Mouse (Mus musculus): ENCODE results near the gene Kalrn. TPM values are rescaled to one million over a fixed set of nuclear protein-coding genes. Genes with fewer than 3 reads are reported as not detected.

Gene Kalrn
- polyA plus RNA-seq, 1 experiment from 2014 or later: 25.5 TPM

GRCm38 (mm10) chr16:33936885-33937284, 636.4 kb downstream of the Kalrn start:
- no peak for ATAC-seq (ENCODE audit: low FRiP score, low read depth)
- Histone ChIP-seq H3K36me3 (no peaks in the 10 kb centered on the region), H3K4me3 (no peak overlapping the region), H3K27me3 (replicated peaks) (no peaks in the 10 kb centered on the region), H3K9me3 (no peaks in the 10 kb centered on the region), H3K4me2 (replicated peaks) (no peak overlapping the region), H3K4me1 (peaks cover 10% of the 10 kb centered on the region), H3K27ac (no peak overlapping the region), H3K9ac (no peak overlapping the region)
- 95% methylated on average over 4 of the region's 4 CpGs for WGBS

GRCm38 (mm10) chr16:33935407-33935785, 637.9 kb downstream of the Kalrn start:
- H3K27ac ChIP-seq: no peak overlapping the region
- no peak for ATAC-seq (ENCODE audit: low FRiP score, low read depth)
- H3K9me3 ChIP-seq: no peaks in the 10 kb centered on the region
- H3K4me1 ChIP-seq: peaks cover 3% of the 10 kb centered on the region
- no peaks in the 10 kb centered on the region for H3K36me3 ChIP-seq
- 90% methylated on average over 6 of the region's 6 CpGs for WGBS
- no peaks in the 10 kb centered on the region for H3K27me3 ChIP-seq (replicated peaks)
- H3K4me3 ChIP-seq: no peak overlapping the region
- no peak overlapping the region for H3K4me2 ChIP-seq (replicated peaks)
- no peak overlapping the region for H3K9ac ChIP-seq

- Histone ChIP-seq H3K27ac (peak overlapping the region; percentile 12; the same call in 1 of the 2 replicates), H3K36me3 (no peaks in the 10 kb centered on the region), H3K4me3 (no peak overlapping the region), H3K4me1 (peaks cover 3% of the 10 kb centered on the region), H3K27me3 (replicated peaks) (no peaks in the 10 kb centered on the region), H3K9me3 (no peaks in the 10 kb centered on the region), H3K4me2 (replicated peaks) (no peak overlapping the region), H3K9ac (no peak overlapping the region)
- WGBS: 72% methylated on average over 5 of the region's 5 CpGs
- ATAC-seq (ENCODE audit: low FRiP score, low read depth): no peak
Observed at GRCm38 (mm10) chr16:33934701-33935406, 638.5 kb downstream of the Kalrn start.

- ATAC-seq (ENCODE audit: low FRiP score, low read depth): no peak
- H3K4me2 ChIP-seq (replicated peaks): no peak overlapping the region
- H3K9ac ChIP-seq: no peak overlapping the region
- H3K27me3 ChIP-seq (replicated peaks): no peaks in the 10 kb centered on the region
- no peaks in the 10 kb centered on the region for H3K9me3 ChIP-seq
- H3K27ac ChIP-seq: no peak overlapping the region
- WGBS: 94% methylated on average over 11 of the region's 11 CpGs
- peaks cover 10% of the 10 kb centered on the region for H3K4me1 ChIP-seq
- no peaks in the 10 kb centered on the region for H3K36me3 ChIP-seq
- no peak overlapping the region for H3K4me3 ChIP-seq
Observed at GRCm38 (mm10) chr16:33933411-33933810, 639.9 kb downstream of the Kalrn start.

- ATAC-seq (ENCODE audit: low FRiP score, low read depth): no peak
- Histone ChIP-seq H3K27ac (no peak overlapping the region), H3K4me3 (no peak overlapping the region), H3K4me2 (replicated peaks) (no peak overlapping the region), H3K9ac (no peak overlapping the region), H3K27me3 (replicated peaks) (no peaks in the 10 kb centered on the region), H3K36me3 (no peaks in the 10 kb centered on the region), H3K4me1 (peaks cover 12% of the 10 kb centered on the region), H3K9me3 (no peaks in the 10 kb centered on the region)
- WGBS: 80% methylated on average over 5 of the region's 5 CpGs
Observed at GRCm38 (mm10) chr16:33932126-33932525, 641.2 kb downstream of the Kalrn start.

GRCm38 (mm10) chr16:33931682-33932081, 641.6 kb downstream of the Kalrn start:
- H3K36me3 ChIP-seq: no peaks in the 10 kb centered on the region
- no peaks in the 10 kb centered on the region for H3K9me3 ChIP-seq
- no peak overlapping the region for H3K27ac ChIP-seq
- H3K4me1 ChIP-seq: peaks cover 12% of the 10 kb centered on the region
- no peak for ATAC-seq (ENCODE audit: low FRiP score, low read depth)
- H3K4me2 ChIP-seq (replicated peaks): no peak overlapping the region
- H3K9ac ChIP-seq: no peak overlapping the region
- 67% methylated on average over 2 of the region's 2 CpGs for WGBS
- no peak overlapping the region for H3K4me3 ChIP-seq
- H3K27me3 ChIP-seq (replicated peaks): no peaks in the 10 kb centered on the region

GRCm38 (mm10) chr16:33930785-33931184, 642.5 kb downstream of the Kalrn start:
- H3K4me2 ChIP-seq (replicated peaks): no peak overlapping the region
- ATAC-seq (ENCODE audit: low FRiP score, low read depth): no peak
- H3K27me3 ChIP-seq (replicated peaks): no peaks in the 10 kb centered on the region
- 92% methylated on average over 6 of the region's 6 CpGs for WGBS
- H3K4me1 ChIP-seq: peaks cover 12% of the 10 kb centered on the region
- no peak overlapping the region for H3K4me3 ChIP-seq
- H3K36me3 ChIP-seq: no peaks in the 10 kb centered on the region
- H3K9me3 ChIP-seq: no peaks in the 10 kb centered on the region
- no peak overlapping the region for H3K9ac ChIP-seq
- H3K27ac ChIP-seq: no peak overlapping the region

- H3K4me2 ChIP-seq (replicated peaks): no peak overlapping the region
- no peak for ATAC-seq (ENCODE audit: low FRiP score, low read depth)
Observed at GRCm38 (mm10) chr16:33928788-33929462, 644.4 kb downstream of the Kalrn start.

GRCm38 (mm10) chr16:33927263-33927824, 646.0 kb downstream of the Kalrn start:
- Histone ChIP-seq H3K9ac (no peak overlapping the region), H3K4me2 (replicated peaks) (no peak overlapping the region), H3K27me3 (replicated peaks) (no peaks in the 10 kb centered on the region), H3K4me3 (no peak overlapping the region), H3K36me3 (no peaks in the 10 kb centered on the region), H3K27ac (no peak overlapping the region), H3K9me3 (no peaks in the 10 kb centered on the region), H3K4me1 (peaks cover 12% of the 10 kb centered on the region)
- 85% methylated on average over 6 of the region's 6 CpGs for WGBS
- no peak for ATAC-seq (ENCODE audit: low FRiP score, low read depth)

More at GRCm38 (mm10) chr16:33928788-33929462, 644.4 kb downstream of the Kalrn start:
- no peak overlapping the region for H3K27ac ChIP-seq
- no peaks in the 10 kb centered on the region for H3K27me3 ChIP-seq (replicated peaks)
- H3K4me1 ChIP-seq: peaks cover 9% of the 10 kb centered on the region
- no peak overlapping the region for H3K9ac ChIP-seq
- H3K4me3 ChIP-seq: no peak overlapping the region
- WGBS: 83% methylated on average over 9 of the region's 9 CpGs
- no peaks in the 10 kb centered on the region for H3K9me3 ChIP-seq
- no peaks in the 10 kb centered on the region for H3K36me3 ChIP-seq

GRCm38 (mm10) chr16:33923758-33924157, 649.6 kb downstream of the Kalrn start:
- no peak overlapping the region for H3K4me3 ChIP-seq
- no peak overlapping the region for H3K9ac ChIP-seq
- no peak overlapping the region for H3K27ac ChIP-seq
- WGBS: 92% methylated on average over 8 of the region's 8 CpGs
- no peaks in the 10 kb centered on the region for H3K36me3 ChIP-seq
- H3K4me2 ChIP-seq (replicated peaks): no peak overlapping the region
- no peak for ATAC-seq (ENCODE audit: low FRiP score, low read depth)
- H3K27me3 ChIP-seq (replicated peaks): no peaks in the 10 kb centered on the region
- H3K9me3 ChIP-seq: no peaks in the 10 kb centered on the region
- peaks cover 14% of the 10 kb centered on the region; the same call in 1 of the 2 replicates for H3K4me1 ChIP-seq

- peaks cover 8% of the 10 kb centered on the region; the same call in 1 of the 2 replicates for H3K4me1 ChIP-seq
- 47% methylated on average over 5 of the region's 5 CpGs for WGBS
- H3K9ac ChIP-seq: no peak overlapping the region
- H3K27ac ChIP-seq: no peak overlapping the region
- H3K27me3 ChIP-seq (replicated peaks): no peaks in the 10 kb centered on the region
- no peak overlapping the region for H3K4me2 ChIP-seq (replicated peaks)
- no peak for ATAC-seq (ENCODE audit: low FRiP score, low read depth)
- no peaks in the 10 kb centered on the region for H3K9me3 ChIP-seq
- H3K36me3 ChIP-seq: no peaks in the 10 kb centered on the region
- H3K4me3 ChIP-seq: no peak overlapping the region
Observed at GRCm38 (mm10) chr16:33923001-33923316, 650.4 kb downstream of the Kalrn start.

GRCm38 (mm10) chr16:33922111-33923000, 651.0 kb downstream of the Kalrn start:
- Histone ChIP-seq H3K9me3 (no peaks in the 10 kb centered on the region), H3K4me3 (no peak overlapping the region), H3K36me3 (no peaks in the 10 kb centered on the region), H3K27me3 (replicated peaks) (no peaks in the 10 kb centered on the region), H3K4me1 (peaks cover 8% of the 10 kb centered on the region; the same call in 1 of the 2 replicates), H3K9ac (no peak overlapping the region), H3K4me2 (replicated peaks) (no peak overlapping the region), H3K27ac (no peak overlapping the region)
- 36% methylated on average over 18 of the region's 18 CpGs for WGBS
- no peak for ATAC-seq (ENCODE audit: low FRiP score, low read depth)

Data from neural tube, embryonic 12.5 days (tissue).